Mouse (Mus musculus): ENCODE results near the gene Rita1.
A peak's percentile ranks its signal among the peaks of the same experiment; 100 is the strongest.

Gene Rita1

GRCm38 (mm10) chr5:120627515-120628300 lies 15.3 kb upstream of the Rita1 start:
- DNase-seq (ENCODE audit: low spot score): no peak

GRCm38 (mm10) chr5:120626399-120626798 lies 14.0 kb upstream of the Rita1 start:
- no peak for DNase-seq (ENCODE audit: low spot score)

- DNase-seq (ENCODE audit: low spot score): no peak
Observed at GRCm38 (mm10) chr5:120624427-120624826, 12.0 kb upstream of the Rita1 start.

GRCm38 (mm10) chr5:120622198-120622851 lies 9.9 kb upstream of the Rita1 start:
- DNase-seq (ENCODE audit: low spot score): peak; percentile 39

- DNase-seq (ENCODE audit: low spot score): no peak
Observed at GRCm38 (mm10) chr5:120621846-120622197, 9.4 kb upstream of the Rita1 start.

GRCm38 (mm10) chr5:120621078-120621765 lies 8.8 kb upstream of the Rita1 start:
- DNase-seq (ENCODE audit: low spot score): no peak

- peak; percentile 83 for DNase-seq (ENCODE audit: low spot score)
Observed at GRCm38 (mm10) chr5:120620375-120621077, 8.1 kb upstream of the Rita1 start.

GRCm38 (mm10) chr5:120619201-120619600 lies 6.8 kb upstream of the Rita1 start:
- peak; percentile 73 for DNase-seq (ENCODE audit: low spot score)

- no peak for DNase-seq (ENCODE audit: low spot score)
Observed at GRCm38 (mm10) chr5:120618778-120619177, 6.4 kb upstream of the Rita1 start.

GRCm38 (mm10) chr5:120615903-120616302 lies 3.5 kb upstream of the Rita1 start:
- DNase-seq (ENCODE audit: low spot score): peak; percentile 56

- DNase-seq (ENCODE audit: low spot score): peak; percentile 100
Observed at GRCm38 (mm10) chr5:120612822-120613604, 624 bp upstream of the Rita1 start.

GRCm38 (mm10) chr5:120611416-120611815 lies 973 bp downstream of the Rita1 start:
- DNase-seq (ENCODE audit: low spot score): no peak

GRCm38 (mm10) chr5:120610906-120611305 lies 1.5 kb downstream of the Rita1 start:
- no peak for DNase-seq (ENCODE audit: low spot score)

- DNase-seq (ENCODE audit: low spot score): peak; percentile 39
Observed at GRCm38 (mm10) chr5:120609246-120609775, 3.1 kb downstream of the Rita1 start.

GRCm38 (mm10) chr5:120607335-120607734 lies 5.1 kb downstream of the Rita1 start:
- DNase-seq (ENCODE audit: low spot score): no peak

GRCm38 (mm10) chr5:120606590-120607200 lies 5.7 kb downstream of the Rita1 start:
- DNase-seq (ENCODE audit: low spot score): no peak

GRCm38 (mm10) chr5:120605688-120606087 lies 6.7 kb downstream of the Rita1 start:
- DNase-seq (ENCODE audit: low spot score): peak; percentile 97

GRCm38 (mm10) chr5:120605241-120605661 lies 7.1 kb downstream of the Rita1 start:
- DNase-seq (ENCODE audit: low spot score): peak; percentile 26

- peak; percentile 87 for DNase-seq (ENCODE audit: low spot score)
Observed at GRCm38 (mm10) chr5:120604839-120605238, 7.5 kb downstream of the Rita1 start.

- no peak for DNase-seq (ENCODE audit: low spot score)
Observed at GRCm38 (mm10) chr5:120603515-120603914, 8.9 kb downstream of the Rita1 start.

- DNase-seq (ENCODE audit: low spot score): no peak
Observed at GRCm38 (mm10) chr5:120602210-120602609, 10.2 kb downstream of the Rita1 start.

Data from MN1 (cell line).